Mouse (Mus musculus): ENCODE results near the gene Astn1.

Astn1 gene

DNA sequence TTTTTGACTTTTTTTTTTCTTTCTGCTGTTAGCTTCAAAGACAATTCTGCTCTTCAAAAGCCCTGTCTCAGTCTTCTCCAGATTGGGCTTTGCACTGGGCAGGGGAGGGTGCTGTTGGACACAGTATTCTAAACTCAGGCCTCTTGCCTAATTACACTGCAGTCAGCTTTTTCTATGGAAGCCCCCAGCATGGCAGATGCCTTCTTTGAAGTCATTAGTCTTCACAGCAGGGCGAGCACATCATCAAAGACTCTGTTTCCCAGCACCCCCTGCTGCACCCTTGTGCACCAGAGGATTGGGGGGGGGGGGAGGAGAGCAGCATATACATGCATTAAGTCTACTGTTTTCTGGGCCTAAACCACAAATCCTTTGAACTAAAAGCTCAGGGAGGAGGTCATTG lies 174.8 kb downstream of the Astn1 start:
- CTCF ChIA-PET, result no interaction called here

DNA sequence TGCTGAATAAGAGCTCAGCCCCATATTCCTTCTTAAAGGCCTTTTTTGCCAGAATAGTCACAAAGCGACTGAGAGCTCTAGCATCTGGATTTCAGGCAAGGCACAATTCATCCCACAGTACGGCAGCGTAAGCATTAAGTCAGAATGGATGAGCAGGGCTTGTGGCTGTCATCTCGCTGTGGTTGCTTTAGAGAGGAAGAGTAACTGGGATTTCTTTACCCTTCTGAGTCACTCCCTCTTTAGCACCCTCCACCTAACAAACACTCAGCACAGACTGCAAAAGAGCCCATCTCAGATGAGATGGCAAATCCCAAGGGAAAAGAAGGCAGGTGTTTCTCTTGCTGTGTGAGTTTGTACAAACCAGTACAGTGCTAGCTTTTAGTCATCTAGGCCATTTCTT lies 183.0 kb downstream of the Astn1 start:
- CTCF ChIA-PET, result no interaction called here

DNA sequence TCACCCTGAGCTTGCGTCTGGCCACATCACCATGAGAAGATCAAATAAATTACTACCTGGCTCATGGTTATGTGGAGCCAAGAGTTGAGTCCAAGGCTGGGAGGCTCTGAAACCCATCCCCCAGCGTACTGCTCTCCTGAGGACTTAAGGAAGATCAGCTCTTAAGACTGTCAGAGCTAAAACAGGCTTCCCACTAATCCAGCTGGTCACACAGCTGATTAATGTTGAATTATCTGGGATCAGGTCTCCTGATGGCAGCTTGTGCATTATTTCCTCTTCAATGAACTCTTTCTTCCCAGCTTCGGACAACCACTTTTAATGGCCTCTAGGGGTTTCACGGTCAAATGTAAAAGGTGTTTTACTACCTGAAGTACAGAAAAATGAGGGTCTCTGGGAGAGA lies 184.4 kb downstream of the Astn1 start:
- CTCF ChIA-PET, result no interaction called here

DNA sequence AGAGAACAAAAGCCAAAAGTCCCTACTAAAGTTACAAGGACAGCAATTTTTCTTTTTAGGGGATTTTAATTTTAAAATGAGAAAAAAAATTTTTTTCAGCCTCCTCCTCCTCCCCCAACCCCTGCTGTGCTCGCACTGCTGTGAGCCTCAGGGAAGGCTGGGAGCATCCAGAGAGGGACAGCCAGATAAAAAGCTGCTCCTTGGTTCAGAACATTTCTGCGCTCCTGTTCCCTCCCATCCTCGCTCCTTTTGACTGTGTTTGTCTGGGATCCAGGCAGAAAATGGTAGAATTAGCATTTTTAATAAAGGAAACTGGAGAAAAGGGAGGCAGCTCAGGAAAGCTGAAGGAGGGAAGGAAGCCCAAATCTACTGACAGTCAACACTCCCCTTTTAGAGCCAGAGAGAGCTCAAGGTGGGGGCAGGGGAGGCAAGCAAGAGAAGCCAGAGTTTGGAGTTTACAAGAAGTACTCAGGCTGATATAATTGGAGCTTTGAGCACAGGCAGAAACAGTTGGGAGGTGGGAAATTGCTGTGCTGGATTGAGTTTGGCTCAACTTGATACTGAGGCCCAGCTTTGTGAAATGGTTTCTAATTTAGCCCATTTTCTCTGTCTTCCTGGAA lies 185.6 kb downstream of the Astn1 start:
- CTCF ChIA-PET, result no interaction called here

DNA sequence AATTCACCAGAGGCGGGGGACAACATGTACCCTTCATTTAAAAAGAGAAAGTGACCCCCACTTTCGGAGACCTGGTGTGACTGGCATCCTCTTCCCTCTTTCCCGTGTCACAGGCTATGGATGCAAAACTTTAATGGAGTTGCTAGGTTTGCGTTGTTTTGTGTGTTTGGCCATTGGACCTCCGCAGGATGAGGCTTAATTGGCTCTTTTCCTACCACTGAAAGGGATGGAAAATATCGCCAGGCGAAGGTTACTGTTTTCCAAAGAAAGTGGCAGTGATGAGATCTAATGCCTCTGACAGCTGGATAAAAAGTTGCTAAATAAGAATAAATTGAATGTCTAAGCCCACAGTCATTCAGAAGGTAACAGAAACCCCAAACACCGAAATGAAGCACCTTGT lies 186.2 kb downstream of the Astn1 start:
- CTCF ChIA-PET, result no interaction called here

DNA sequence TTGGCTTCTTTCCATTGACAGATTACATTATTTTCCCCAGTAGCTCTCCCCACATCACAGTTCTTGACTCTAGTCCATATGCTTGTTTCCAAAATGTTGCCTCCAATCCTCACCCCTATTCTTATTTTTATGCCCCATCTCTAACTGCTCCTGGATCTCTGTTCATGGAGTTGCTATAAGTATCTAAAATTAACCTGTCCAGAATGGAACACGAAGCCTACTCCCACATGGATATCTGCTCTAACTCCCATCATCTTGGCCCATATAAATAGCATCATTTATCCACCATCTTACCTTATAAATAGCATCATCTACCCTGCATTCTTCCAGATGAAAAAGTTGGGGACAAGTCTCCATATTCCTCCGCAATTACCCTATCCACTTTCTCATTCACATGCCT lies 187.5 kb downstream of the Astn1 start:
- CTCF ChIA-PET, result no interaction called here

DNA sequence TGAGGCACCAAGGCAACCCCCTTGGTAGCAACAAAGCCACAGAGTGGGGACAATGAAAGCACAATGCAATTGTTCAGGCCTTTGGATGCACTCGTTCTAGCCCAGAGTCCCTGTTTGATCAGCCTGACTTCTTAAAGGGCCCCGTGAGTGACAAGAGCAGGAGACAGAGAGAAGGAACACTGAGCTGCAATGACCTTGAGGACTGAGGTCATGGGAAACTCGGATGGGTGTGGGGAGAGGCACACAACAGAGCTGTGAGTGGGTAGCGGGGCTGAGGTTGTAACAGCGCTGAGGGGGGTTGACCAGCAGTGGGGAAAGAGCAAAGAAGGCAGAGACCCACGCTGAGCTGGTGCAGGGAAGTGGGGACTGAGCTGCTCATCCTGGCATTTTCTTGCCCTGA lies 189.9 kb downstream of the Astn1 start:
- CTCF ChIA-PET, result interaction anchor here (0.6 kb wide), 1 partner anchor 13 kb away, joined by 3 read pairs; no protein-coding TSS in a partner anchor

DNA sequence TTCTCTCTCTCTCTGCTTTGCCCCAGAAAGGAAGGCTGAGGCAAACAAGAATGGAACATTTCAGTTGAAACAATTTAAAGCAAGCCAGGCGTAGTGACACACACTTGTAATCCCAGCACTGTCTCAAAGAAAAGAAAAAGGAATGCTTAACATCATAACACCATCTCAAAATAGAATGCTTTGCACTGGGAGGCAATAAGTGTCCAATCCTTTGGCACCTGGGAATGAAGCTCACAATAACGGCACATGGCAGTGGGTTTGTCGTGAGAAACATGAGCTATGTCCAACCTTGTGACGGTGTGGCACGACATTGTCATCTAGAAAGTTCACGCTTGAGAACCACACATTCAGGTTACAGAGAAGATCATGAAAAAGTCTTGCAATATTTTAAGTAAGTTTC lies 191.3 kb downstream of the Astn1 start:
- CTCF ChIA-PET, result no interaction called here

DNA sequence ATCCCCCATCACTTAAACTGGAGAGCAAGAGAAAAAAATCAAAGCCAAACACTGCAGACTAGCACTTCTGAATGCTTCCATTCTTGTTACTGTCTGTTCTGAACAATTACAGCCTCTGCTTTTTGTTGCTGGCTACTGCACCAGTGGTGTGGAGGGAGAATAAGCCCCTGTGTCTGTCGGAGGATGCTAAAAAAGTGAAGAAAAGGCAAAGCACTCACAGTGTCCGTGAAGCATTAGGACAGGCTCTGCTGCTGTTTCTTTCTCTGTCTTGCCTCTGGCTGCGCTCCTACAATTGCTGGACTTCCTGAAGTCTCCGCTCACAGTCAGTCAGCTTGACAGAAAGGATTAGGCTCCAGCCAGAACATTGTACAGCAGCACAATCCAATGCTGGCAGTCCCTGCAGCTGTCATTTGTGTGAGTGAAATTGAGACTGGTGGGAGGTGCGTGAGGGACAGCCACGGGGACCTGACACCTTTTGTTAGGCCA lies 192.0 kb downstream of the Astn1 start:
- CTCF ChIA-PET, result no interaction called here

DNA sequence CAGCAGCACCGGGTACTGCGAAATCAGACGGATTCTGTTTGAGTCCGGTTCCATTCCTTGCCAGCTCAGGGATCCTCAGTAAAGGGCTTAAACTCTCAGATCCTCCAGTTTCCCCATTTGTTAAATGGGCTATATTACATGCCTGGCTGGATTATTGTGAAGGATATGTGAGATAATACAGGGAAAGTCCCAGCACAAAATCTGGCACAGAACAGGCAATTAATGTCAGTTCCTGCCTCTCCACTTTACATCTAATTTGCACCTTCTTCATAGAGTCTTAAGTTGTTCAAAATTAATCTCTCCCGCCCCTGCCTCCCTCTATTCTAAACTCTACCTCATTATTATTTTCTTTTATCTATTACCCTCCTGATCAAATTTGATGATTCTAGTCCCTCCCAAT lies 211.1 kb downstream of the Astn1 start:
- CTCF ChIA-PET, result no interaction called here

DNA sequence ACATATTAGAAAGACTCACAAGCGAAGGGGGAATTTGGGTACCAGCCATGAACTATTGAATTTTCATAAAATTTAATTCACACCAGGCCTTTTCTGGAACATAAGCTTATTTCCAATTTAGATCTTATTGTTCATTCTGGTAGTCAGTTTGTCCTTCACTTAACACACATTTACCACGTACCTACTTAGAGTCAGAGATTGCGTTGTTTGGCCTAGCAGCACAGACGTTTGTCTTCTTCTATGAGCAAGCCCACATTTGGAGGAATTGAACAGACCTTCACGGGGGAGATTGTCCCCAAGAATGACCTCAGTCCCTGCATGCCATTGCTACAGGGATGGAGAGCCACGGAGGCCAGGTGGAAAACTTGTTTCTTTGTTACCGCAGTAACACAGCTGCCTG lies 211.5 kb downstream of the Astn1 start:
- CTCF ChIA-PET, result no interaction called here

DNA sequence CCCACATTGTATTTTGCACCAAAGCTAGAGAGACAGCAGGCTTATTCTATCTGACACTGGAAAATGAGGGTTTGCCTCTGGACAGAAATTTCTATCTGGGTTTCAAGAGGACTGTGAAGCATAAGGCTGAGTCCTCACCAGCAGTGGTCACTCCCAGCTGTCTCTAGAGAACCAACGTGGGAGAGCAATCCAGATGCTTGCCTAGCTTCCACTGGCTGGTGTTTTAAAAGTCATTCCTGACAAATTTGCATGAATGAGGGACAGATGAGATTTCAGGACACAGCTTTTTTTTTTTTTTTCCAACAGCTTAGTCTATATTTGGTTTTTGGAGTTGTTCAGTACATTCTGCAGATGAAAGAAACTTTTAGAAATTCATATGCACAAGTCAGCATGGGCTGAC lies 213.9 kb downstream of the Astn1 start:
- CTCF ChIA-PET, result no interaction called here

DNA sequence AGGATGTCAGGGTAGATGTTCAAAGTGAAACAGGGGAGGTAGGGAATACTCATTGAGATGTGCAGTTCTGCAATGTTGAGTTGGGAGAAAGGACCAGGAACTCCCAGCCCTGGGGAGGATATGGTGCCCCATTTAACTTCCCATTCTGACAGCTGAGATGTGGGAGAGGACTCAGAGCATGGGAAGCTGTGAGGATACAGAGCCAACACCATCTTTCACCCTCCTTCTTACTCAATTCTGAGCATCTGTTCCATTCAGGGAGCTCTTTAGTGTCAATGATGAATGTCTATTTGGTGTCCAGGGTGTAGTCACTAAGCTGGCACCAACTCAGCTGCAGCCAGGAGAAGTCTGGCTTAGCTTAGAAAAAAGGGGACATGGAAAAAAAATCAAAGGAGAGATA lies 219.7 kb downstream of the Astn1 start:
- CTCF ChIA-PET, result no interaction called here

DNA sequence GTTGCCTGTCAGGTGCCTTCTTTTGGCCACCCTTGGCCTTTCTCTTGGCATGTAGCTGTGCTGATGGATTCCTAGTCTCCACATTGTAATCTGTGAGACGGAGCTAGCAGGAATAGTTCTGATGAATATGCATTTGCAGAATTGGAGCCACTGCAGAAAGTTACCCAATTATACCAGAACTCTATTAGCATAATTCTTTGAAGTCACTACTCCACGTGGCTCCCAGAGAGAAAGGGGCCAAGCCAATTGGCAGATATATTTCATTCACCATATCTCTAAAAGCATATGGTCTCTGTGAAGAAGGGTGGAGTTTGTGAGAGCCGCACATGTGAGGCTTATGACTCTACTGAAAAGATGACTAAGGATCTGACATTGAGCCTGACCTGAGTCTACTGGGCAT lies 226.8 kb downstream of the Astn1 start:
- CTCF ChIA-PET, result no interaction called here

DNA sequence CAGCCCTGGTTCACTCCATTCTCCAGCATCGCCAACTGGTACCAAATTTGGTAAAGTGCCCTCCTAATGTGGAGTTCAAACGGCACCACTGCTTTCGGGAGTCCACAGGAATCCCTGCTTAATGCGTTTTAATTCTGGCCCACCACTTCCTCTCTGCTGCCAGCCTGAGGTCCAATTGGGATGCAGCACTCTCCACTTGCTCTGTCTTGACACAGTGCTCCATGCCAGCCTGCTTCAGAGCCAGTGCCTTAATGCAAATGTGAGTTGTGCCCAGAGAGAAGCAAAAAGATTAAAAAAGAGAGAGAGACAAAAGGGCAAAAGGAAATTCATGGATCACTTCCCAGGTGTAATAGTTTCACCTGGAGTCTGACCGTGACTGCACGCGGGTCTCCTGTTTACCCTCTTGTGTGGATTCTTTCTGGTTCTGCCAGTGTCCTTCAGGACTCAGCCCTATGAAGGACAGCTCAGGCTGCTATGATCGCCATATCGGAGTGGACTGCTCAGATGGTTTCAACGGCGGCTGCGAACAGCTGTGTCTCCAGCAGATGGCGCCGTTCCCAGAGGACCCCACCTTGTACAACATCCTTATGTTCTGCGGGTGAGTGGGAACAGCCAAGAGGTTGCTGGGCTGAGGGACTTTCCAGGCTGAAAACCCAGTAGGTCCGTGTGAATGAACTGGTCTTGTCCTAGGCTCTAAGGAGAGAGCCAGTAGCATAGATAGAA lies 234.8 kb downstream of the Astn1 start:
- CTCF ChIA-PET, result no interaction called here

DNA sequence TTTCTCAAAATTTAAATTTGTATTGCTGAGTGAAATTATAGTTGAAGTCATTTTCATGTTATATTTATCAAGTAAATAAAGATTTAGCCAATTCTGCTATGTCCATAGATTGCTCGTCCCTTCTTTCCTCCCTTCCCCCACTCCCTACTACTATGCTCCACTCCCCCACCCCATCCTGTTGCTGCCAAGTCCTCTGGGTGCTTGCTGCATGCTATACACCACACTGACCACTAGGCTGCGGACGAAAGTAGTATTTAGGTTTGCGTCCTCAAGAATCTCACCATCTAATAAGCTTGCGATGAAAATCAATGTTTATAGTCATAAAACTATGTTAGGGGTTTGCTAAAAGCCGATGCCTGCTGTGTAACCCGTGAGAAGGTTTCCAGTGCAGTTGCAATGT lies 235.9 kb downstream of the Astn1 start:
- CTCF ChIA-PET, result no interaction called here

DNA sequence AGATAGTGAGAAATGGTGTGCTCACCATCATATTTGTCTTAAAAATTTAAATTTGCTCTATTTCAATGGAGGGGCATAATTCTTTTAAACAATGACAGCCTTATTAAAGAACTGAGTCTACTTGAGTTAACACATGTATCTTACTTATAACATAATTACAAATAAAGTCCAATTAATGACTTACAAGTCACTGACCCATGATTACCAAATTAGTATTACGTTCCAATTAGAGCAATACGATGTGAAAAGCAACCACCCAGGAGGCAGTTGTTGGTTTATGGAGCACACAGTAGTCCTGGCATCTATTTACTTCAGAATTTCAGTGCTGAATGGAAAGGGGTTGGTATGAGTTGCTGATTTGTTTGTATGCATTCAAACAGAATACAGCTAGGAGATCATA lies 237.4 kb downstream of the Astn1 start:
- CTCF ChIA-PET, result no interaction called here

DNA sequence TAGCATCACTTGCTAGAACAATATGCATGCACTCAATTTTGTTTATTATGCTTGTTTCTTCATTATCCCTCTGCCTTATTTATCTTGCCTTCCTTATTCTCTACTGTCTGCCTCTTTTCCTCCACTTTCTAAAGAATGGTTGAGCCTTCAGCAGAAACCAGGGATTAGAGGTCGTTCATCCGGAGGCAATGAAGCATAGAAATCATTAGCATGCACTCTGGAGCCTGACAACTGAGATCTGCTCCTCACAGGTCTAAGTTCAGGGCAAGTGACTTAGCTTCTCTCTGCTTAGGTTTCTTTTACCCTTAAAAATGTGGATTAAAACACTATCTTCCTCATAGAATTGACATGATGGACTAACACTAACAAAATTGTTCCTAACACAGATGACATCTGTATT lies 241.0 kb downstream of the Astn1 start:
- CTCF ChIA-PET, result no interaction called here

DNA sequence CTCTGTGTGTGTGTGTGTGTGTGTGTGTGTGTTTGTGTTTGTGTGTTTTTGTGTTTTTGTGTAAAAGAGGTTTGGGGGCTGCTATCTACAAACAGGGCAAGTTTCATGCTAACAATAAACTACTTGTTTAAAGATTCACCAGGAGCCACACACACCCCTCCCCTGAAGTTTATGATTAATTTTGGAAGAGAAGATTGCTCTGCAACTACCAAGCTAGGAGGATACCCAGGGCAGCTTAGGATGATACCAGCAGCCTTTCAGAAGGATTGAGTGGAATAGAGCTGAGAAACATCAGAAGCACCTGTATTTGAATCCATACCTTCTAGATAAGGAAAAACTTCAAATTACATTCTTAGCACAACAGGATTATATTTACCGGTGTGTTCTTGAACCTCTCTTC lies 242.1 kb downstream of the Astn1 start:
- CTCF ChIA-PET, result interaction anchor here (0.7 kb wide), 1 partner anchor 406 kb away, joined by 4 read pairs; no protein-coding TSS in a partner anchor

DNA sequence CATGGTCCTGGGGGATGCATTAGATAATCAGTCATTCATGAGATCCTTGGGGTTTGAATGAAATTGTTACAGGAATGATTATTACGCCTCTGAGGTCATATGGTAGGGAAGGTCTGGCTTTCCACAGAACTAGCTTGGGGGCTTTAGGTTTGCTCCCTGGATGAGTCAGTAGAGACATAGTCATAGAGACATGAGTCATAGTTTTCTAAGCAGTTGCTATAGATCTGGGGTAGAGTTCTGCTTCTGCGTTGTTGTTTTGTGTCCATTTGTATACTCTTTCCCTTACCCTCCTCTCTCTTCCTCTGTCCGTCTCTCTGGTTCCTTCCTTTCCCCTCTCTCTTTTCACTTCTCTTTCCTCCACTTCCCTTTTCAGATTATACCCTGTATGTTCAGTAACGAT lies 243.5 kb downstream of the Astn1 start:
- CTCF ChIA-PET, result no interaction called here

DNA sequence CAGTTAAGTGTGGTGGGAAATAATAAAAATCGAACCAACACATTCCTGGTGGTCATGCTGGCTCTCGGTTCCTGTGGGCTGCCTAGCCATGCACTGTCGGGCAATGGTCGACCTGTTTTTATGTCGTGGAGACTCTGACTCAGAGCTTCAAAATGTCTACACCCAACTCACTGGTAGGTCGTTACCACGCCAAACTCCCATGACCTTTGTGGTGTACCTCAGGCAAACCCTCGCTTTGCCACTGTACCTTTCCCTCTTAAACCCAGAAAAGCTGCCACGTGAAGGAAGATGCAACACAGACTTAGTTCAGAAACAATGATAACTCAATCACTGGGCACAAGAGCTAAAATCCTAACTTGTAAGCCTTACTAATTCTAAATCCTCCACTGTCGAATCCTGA lies 244.3 kb downstream of the Astn1 start:
- CTCF ChIA-PET, result no interaction called here

DNA sequence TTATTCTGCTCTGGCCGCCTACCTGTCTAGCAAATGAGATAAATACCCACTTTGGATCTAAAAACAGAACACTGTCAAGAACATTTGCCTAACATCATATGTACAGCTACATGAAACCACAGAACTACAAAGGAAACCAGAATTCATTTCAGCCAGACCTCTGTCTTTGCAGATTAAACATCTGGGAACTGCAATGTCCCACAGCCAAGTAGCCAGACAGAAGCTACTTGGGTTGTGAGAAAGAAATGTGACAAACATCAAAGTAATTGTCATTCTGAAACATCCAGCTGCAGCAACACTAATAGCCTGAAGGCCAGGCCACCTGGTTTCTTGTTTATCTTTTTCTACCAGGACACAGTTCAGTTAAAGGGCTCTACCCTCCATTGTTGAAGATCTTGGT lies 245.1 kb downstream of the Astn1 start:
- CTCF ChIA-PET, result no interaction called here

DNA sequence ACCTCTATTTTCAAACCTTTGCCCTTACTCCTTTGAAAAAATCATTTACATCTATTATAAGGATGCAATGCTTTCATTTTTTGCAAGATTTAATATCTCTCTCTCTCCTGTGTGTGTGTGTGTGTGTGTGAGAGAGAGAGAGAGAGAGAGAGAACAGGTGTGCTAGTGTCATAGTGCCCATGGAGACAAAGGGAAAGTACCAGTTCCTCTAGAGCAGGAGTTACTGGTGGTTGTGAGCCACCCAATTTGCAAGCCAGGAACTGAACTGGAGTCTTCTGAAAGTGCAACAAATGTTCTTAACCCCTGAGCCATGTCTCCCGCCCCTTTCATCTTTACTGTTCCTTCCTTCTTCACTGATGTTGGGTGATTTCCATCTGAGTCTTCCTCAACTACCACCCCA lies 253.1 kb downstream of the Astn1 start:
- CTCF ChIA-PET, result no interaction called here

DNA sequence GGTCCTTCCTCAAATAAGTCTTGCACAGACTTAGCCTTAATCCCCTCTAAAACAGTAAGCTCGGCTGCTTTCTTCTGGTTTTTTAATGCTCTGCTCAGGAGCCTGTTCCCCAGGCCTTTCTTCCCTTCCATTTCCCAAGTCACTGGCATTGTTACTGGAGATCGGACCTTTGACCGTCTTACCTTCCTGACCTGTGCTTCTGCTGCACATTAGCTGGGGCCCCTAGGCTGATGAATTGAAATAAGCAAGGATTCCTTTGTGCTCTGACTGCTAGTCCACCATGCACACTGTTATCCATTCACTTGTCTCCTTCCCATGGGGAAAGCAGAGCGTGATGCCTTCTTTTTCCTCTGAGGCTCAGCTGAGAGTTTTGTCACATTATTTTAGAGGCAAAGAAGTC lies 255.9 kb downstream of the Astn1 start:
- CTCF ChIA-PET, result interaction anchor here (0.6 kb wide), 1 partner anchor 1152 kb away, joined by 3 read pairs; no protein-coding TSS in a partner anchor

Data from spleen, embryonic (tissue).